Mouse (Mus musculus) lung, embryonic 16.5 days (tissue): Measurements from ENCODE around the gene Mkrn1. TPM values are rescaled to one million over a fixed set of nuclear protein-coding genes. Genes with fewer than 3 reads are reported as not detected.
"Not testable (repeated sequence)": the region's sequence is repeated elsewhere in the genome, so short reads cannot be mapped to it uniquely, and the experiment has no call there.

Experiments used
- ATAC-seq: fragments of 200-750 bp; cut with Nextera tagmentation; 2 replicates; pipeline ENCODE4 v1.8.0; 2017; ENCODE audit warnings: low read depth, mild to moderate bottlenecking, moderate library complexity
- H3K27ac ChIP-seq: fragments of 300-500 bp; sonication (generic); 2 replicates; pipeline ENCODE4 v1.5.1; 2014; ENCODE audit warnings: mild to moderate bottlenecking, control low read depth, low read length
- H3K27me3 ChIP-seq: fragments of 300-500 bp; sonication (generic); 2 replicates; pipeline ENCODE4 v1.6.1; 2014; ENCODE audit warnings: low read depth, low read length, mixed read lengths; ENCODE audit not compliant: control insufficient read depth, insufficient read depth
- H3K36me3 ChIP-seq: fragments of 300-500 bp; sonication (generic); 2 replicates; pipeline ENCODE4 v1.6.1; 2014; ENCODE audit warnings: low read length; ENCODE audit not compliant: control insufficient read depth, insufficient read depth
- H3K4me1 ChIP-seq: fragments of 300-500 bp; sonication (generic); replicated peaks from 2 replicates; pipeline ENCODE4 v1.6.1; 2014; ENCODE audit warnings: low read length, mixed read lengths; ENCODE audit not compliant: control insufficient read depth, insufficient read depth
- H3K4me2 ChIP-seq: fragments of 300-500 bp; sonication (generic); 2 replicates; pipeline ENCODE4 v1.6.1; 2014; ENCODE audit warnings: low read depth, low read length, control low read depth
- H3K4me3 ChIP-seq: fragments of 300-500 bp; sonication (generic); 2 replicates; pipeline ENCODE4 v1.5.1; 2014; ENCODE audit warnings: mild to moderate bottlenecking, low read length, control low read depth
- H3K9ac ChIP-seq: fragments of 300-500 bp; sonication (generic); 2 replicates; pipeline ENCODE4 v1.6.1; 2014; ENCODE audit warnings: low read length, control low read depth
- H3K9me3 ChIP-seq: fragments of 300-500 bp; sonication (generic); 2 replicates; pipeline ENCODE4 v1.6.1; 2016; ENCODE audit warnings: low read length; ENCODE audit not compliant: control insufficient read depth
- WGBS: fragments of 180-500 bp; shearing (Covaris S2); extraction: QIAGEN DNeasy Blood & Tissue Kit; methylation state at CpG from one replicate; pipeline ENCODE4 v1.1.7; 2014; 5-methylcytosine and 5-hydroxymethylcytosine counted together
- polyA plus RNA-seq: library from polyadenylated mRNA; unstranded; fragments of >200 nt; fragmentation: Nextera tagmentation; extraction: Ambion mirVana; gene quantifications from 2 replicates; pipeline ENCODE4 v1.2.1, GENCODE M21; 2015

The Mkrn1 gene
- polyA plus RNA-seq, 1 experiment from 2014 or later: 60.4 TPM

DNA sequence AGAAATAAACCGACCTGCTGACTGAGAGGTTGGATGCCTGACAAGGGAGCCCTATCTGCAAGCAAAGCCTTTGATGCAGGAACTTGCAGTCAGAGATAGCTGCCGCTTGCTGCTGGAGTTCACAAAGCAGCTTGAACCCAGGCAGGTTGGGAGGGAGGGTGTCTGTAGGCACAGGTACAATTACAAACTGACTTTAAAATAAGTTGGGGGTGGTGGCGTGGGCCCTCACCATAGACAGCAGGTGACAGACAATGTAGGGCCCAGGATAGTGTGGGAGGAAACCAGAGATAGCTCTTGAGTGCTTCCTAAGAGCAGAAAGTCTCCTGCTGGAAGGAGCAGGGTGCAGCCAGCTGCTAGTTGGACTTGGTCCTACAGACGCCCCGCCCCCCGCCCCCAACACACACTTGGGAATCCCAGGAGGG lies 2.9 kb upstream of the Mkrn1 start:
- H3K9ac ChIP-seq: no peak overlapping the region
- peaks cover 5% of the 10 kb centered on the region; the same call in 1 of the 2 replicates for H3K27me3 ChIP-seq
- H3K4me3 ChIP-seq: no peak overlapping the region
- no peak overlapping the region for H3K4me2 ChIP-seq
- H3K36me3 ChIP-seq: no peaks in the 10 kb centered on the region
- WGBS: 39% methylated on average over 6 of the region's 6 CpGs
- ATAC-seq: no peak
- peaks cover 7% of the 10 kb centered on the region; the same call in 1 of the 2 replicates for H3K4me1 ChIP-seq
- no peaks in the 10 kb centered on the region for H3K9me3 ChIP-seq
- H3K27ac ChIP-seq: no peak overlapping the region

DNA sequence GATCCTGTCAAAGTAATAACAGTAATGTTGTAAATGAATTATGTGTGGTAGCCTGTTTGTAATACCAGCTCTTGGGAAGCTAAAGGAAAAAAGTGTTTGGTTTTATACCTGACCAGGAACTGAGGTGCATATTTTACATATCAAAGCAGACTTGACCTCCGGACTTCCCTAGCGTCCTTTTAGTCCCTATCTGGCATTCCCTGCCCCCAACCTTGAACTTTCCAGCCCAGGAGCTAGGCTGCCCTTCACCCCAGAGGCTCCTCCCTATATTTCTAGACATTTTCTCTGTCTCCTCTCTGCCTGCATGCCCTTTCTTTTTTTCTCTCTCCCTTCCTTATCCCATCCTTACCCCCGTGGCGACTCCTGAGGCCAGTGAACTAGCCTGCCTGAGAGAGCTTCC lies 605 bp upstream of the Mkrn1 start:
- ATAC-seq: no peak
- Histone ChIP-seq H3K4me2 (peak overlapping the region; percentile 68; the same call in 1 of the 2 replicates), H3K9me3 (no peaks in the 10 kb centered on the region), H3K36me3 (no peaks in the 10 kb centered on the region), H3K4me3 (no peak overlapping the region), H3K27ac (no peak overlapping the region), H3K4me1 (peaks cover 7% of the 10 kb centered on the region; the same call in 1 of the 2 replicates), H3K9ac (no peak overlapping the region), H3K27me3 (peaks cover 8% of the 10 kb centered on the region; the same call in 1 of the 2 replicates)
- WGBS: 37% methylated on average over 4 of the region's 4 CpGs

DNA sequence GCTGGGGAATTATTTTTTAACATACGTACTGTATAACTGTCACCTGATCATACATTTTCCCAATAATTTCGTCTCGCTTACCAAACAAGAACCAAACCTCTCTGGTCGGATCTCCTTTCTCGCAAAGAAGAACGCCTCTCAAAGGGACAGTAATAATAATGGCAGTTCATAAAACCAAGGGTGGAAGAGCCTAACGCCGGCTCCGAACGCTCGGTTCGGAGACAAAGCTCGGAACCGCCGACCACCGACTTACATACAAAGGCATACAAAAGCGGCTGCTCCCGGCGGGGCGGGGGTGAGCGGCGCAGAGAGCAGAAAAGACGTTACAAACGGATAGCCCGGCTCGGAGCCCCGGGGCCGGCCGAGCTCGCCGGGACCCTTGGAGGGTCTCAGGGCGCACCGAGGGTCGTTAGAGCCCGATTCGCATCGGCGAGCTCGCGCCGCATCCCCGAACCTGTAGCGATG lies 844 bp downstream of the Mkrn1 start:
- Histone ChIP-seq H3K27ac (no peak overlapping the region; the same call in 1 of the 2 replicates), H3K9ac (peak overlapping the region; percentile 87), H3K4me3 (peak overlapping the region; percentile 99), H3K4me2 (peak overlapping the region; percentile 68), H3K36me3 (no peaks in the 10 kb centered on the region), H3K9me3 (no peaks in the 10 kb centered on the region), H3K4me1 (peaks cover 7% of the 10 kb centered on the region; the same call in 1 of the 2 replicates), H3K27me3 (peaks cover 8% of the 10 kb centered on the region; the same call in 1 of the 2 replicates)
- no peak for ATAC-seq
- WGBS: under 1% methylated on average over 43 of the region's 43 CpGs

DNA sequence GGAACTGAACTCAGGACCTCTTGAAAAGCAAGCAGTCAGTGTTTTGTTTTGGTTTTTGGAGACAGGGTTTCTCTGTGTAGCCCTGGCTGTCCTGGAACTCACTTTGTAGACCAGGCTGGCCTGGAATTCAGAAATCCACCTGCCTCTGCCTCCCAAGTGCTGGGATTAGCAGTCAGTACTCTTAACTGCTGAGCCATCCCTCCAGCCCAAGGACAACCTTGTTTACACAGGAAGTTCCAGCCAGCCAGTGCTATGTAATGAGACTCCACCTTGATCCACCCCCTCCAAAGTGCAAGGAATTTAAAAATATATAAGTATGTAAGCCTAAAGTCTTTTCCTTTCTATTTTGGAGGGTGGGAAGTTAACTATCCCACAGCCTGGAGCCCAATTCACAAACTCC lies 3.6 kb downstream of the Mkrn1 start:
- H3K4me3 ChIP-seq, H3K4me2 ChIP-seq, H3K27me3 ChIP-seq, H3K4me1 ChIP-seq, ATAC-seq, H3K9me3 ChIP-seq, H3K9ac ChIP-seq, H3K27ac ChIP-seq, H3K36me3 ChIP-seq: not testable (repeated sequence)

DNA sequence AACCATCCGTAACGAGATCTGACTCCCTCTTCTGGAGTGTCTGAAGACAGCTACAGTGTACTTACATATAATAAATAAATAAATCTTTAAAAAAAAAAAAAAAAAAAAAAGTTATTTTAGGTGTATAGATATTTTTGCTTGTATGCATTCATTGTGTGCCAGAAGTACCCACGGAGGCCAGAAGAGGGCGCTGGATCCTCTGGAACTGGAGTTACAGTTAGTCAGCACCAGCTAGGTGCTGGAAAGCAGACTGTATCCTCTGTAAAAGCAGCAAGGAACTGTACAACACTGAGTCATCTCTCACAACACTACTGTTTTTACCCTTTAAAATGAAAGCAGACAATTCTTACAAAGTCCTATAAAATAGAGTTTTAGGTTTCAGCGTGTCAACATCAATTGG lies 4.5 kb downstream of the Mkrn1 start:
- Histone ChIP-seq H3K4me2 (no peak overlapping the region), H3K4me1 (peaks cover 7% of the 10 kb centered on the region; the same call in 1 of the 2 replicates), H3K9ac (no peak overlapping the region), H3K9me3 (no peaks in the 10 kb centered on the region), H3K4me3 (no peak overlapping the region), H3K27ac (no peak overlapping the region), H3K36me3 (no peaks in the 10 kb centered on the region), H3K27me3 (peaks cover 8% of the 10 kb centered on the region; the same call in 1 of the 2 replicates)
- ATAC-seq: no peak
- 49% methylated on average over 3 of the region's 5 CpGs for WGBS

DNA sequence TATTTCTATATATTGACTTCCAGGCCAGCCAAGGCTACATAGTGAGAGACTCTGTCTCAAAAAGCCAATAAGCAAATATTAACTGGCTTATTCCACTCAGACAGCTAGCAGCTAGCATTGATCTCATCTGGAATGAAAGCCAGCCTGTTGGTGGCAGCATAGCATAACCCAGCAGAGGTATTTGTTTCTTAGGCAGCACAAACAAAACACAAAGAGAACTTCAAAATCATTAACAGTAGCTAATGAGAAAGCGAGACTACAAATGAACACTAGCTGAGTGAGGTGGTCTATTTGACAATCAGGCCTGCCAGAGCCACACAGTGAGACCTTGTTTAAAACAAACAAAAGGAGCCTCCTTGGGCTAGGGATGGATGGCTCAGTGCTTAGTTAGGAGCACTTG lies 6.2 kb downstream of the Mkrn1 start:
- Histone ChIP-seq H3K4me1 (peaks cover 5% of the 10 kb centered on the region; the same call in 1 of the 2 replicates), H3K4me3 (no peak overlapping the region), H3K9ac (no peak overlapping the region), H3K27ac (no peak overlapping the region), H3K4me2 (no peak overlapping the region), H3K27me3 (peaks cover 6% of the 10 kb centered on the region; the same call in 1 of the 2 replicates), H3K36me3 (no peaks in the 10 kb centered on the region), H3K9me3 (no peaks in the 10 kb centered on the region)
- no peak for ATAC-seq
- WGBS: 79% methylated on average over 1 of the region's 1 CpGs

DNA sequence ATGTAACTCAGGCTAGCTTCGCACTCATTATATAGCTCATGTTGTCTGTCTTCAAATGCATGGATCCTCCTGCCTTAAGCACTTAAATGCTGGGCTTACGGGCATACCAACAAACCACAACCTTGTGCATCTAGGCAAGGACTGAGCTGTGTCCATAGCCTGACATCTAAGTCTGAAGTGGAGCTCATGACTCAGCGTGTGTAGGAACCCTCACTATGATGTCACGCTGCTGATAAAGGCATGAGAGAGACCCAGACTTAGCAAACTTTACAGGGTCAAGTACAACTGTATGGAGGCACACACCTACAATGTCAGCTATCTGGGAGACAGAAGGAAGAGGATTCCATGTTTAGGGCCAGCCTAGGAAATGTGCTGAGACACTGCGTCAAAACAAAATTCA lies 13.8 kb downstream of the Mkrn1 start:
- no peak for ATAC-seq
- WGBS: 81% methylated on average over 5 of the region's 5 CpGs
- Histone ChIP-seq H3K27me3 (no peaks in the 10 kb centered on the region), H3K27ac (no peak overlapping the region), H3K4me2 (no peak overlapping the region), H3K36me3 (peaks cover 2% of the 10 kb centered on the region; the same call in 1 of the 2 replicates), H3K4me3 (no peak overlapping the region), H3K9me3 (no peaks in the 10 kb centered on the region), H3K4me1 (no peaks in the 10 kb centered on the region), H3K9ac (no peak overlapping the region)

DNA sequence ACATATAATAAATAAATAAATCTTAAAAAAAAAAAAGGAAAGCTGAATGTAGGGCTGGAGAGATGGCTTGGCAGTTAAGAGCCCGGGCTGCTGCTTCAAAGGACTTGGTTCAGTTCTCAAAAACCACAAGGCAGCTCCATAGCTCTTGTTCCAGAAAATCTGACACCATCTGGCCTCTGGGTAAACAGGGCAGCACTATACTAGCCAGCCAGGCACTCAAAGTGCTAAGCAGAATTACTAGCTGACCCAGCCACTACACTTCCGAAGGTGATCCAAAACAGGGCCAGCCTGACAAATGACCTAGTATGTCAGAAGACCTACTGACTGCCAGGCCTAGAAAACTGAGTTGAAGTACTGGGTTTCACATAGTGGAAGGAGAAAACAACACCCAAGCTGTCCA lies 17.1 kb downstream of the Mkrn1 start:
- Histone ChIP-seq H3K27me3 (no peaks in the 10 kb centered on the region), H3K4me3 (no peak overlapping the region), H3K9ac (no peak overlapping the region), H3K4me1 (no peaks in the 10 kb centered on the region), H3K36me3 (peaks cover 4% of the 10 kb centered on the region; the same call in 1 of the 2 replicates), H3K27ac (no peak overlapping the region), H3K9me3 (no peaks in the 10 kb centered on the region), H3K4me2 (no peak overlapping the region)
- ATAC-seq: no peak
- 66% methylated on average over 2 of the region's 2 CpGs for WGBS

DNA sequence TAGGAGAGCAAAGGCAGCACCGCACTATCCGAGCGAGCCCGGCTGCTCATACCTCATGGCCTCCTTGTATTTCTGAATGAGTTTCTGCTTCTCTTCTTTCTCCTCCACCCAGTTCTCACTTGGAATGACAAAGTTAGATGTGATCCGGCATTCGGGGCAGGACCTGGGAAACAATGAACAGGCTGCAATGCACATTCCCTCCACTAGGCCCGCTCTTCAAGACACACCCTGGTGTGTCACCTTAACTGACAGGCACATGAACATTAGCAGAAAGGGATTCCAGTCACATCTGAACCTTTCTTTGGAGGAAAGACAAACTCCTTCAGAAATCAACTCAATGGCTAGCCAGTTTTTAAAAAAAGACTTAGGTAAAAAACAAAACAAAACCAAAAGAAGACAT lies 19.9 kb downstream of the Mkrn1 start:
- Histone ChIP-seq H3K4me3 (no peak overlapping the region), H3K9ac (no peak overlapping the region), H3K4me2 (no peak overlapping the region), H3K27ac (no peak overlapping the region), H3K36me3 (peaks cover 4% of the 10 kb centered on the region; the same call in 1 of the 2 replicates), H3K4me1 (no peaks in the 10 kb centered on the region), H3K27me3 (no peaks in the 10 kb centered on the region), H3K9me3 (no peaks in the 10 kb centered on the region)
- 71% methylated on average over 7 of the region's 7 CpGs for WGBS
- no peak for ATAC-seq

DNA sequence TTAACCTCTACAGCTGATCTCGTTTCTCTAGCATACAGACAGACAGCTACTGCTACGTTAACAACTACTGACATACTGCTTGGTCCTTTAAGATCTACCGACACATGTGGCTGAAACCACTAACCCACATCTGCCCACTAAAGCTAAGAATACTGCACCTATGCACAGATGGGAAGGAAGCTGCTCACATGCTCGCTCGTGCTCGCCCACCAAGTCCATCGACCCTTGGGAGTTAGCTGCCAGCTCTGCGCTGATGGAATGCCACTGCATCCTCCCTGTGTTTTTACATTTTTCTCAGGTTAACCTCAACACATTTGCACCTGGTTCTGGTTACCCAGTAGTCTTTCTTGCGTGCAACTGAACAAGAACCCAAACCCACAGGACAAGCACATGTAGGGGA lies 21.9 kb downstream of the Mkrn1 start:
- Histone ChIP-seq H3K27ac (no peak overlapping the region), H3K4me1 (no peaks in the 10 kb centered on the region), H3K9me3 (no peaks in the 10 kb centered on the region), H3K9ac (no peak overlapping the region), H3K36me3 (peaks cover 2% of the 10 kb centered on the region; the same call in 1 of the 2 replicates), H3K4me2 (no peak overlapping the region), H3K27me3 (no peaks in the 10 kb centered on the region), H3K4me3 (no peak overlapping the region)
- 90% methylated on average over 9 of the region's 9 CpGs for WGBS
- ATAC-seq: no peak
